ENCODE assay signal across 18 mouse cellular contexts in the genomic region with DNA sequence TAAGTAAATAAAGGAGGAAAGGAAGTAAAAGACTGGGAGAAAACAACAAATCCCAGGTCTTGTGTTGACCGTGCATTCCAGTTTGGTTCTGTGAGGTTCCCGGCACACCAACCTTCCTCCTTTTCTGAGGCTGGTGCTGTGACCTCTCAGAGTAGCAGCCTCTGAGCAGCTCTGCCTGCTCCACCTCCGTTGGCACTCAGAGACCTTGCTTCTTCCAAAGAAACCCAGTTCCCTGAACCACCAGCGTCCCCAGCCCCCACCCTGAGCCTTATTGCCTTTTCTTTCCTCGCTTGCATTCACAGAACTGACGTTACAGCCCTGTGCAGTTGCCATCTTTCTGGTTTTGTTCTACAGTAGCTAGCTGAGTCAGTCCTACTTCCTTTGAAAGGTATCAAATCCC. TPM values are rescaled to one million over a fixed set of nuclear protein-coding genes. Genes with fewer than 3 reads are reported as not detected.
DNase-seq lines count a peak whose midpoint lies in the region; TF ChIP-seq lines count a peak whose summit lies in the region.
"Had no signal": no experiment of that assay in that cellular context is flagged by ENCODE, and none has a peak within 500 bp of the region (broad histone marks: within the 10 kb centered on the region; RNA-seq: fewer than 3 reads in every experiment).

No protein-coding gene starts in this region.

- H3K9ac ChIP-seq in heart, adult 2 months (ENCODE audit: low read depth, low read length), result no peak overlapping the region
- H3K9ac ChIP-seq: embryonic facial prominence, embryonic 13.5 days; forebrain, embryonic 12.5 days; hindbrain, embryonic 12.5 days had no signal

- WGBS in kidney, adult 2 months, result 70% methylated on average over 6 of the region's 6 CpGs
- WGBS in heart, adult 2 months, result 76% methylated on average over 6 of the region's 6 CpGs

- H3K4me3 ChIP-seq in kidney, adult 2 months (ENCODE audit: insufficient read depth, low read depth, low read length), result no peak overlapping the region
- no peak overlapping the region for H3K4me3 ChIP-seq in brown adipose tissue, adult 24 weeks (ENCODE audit: insufficient read depth, low read depth, low read length)
- no peak overlapping the region for H3K4me3 ChIP-seq in heart, adult 2 months
- H3K4me3 ChIP-seq: embryonic facial prominence, embryonic 13.5 days; forebrain, embryonic 12.5 days; heart, embryonic 10.5 days; hindbrain, embryonic 12.5 days had no signal

- H3K27ac ChIP-seq in kidney, adult 2 months (ENCODE audit: insufficient read depth, low read depth, low read length), result no peak overlapping the region
- H3K27ac ChIP-seq in brown adipose tissue, adult 24 weeks (replicated peaks; ENCODE audit: low read depth, low read length), result peak overlapping the region; percentile 60; the same call in 1 of the 2 replicates
- H3K27ac ChIP-seq in heart, adult 2 months, result no peak overlapping the region
- H3K27ac ChIP-seq: embryonic facial prominence, embryonic 13.5 days; forebrain, embryonic 12.5 days; heart, embryonic 10.5 days; hindbrain, embryonic 12.5 days had no signal

- DNase-seq in adrenal gland, adult 2 months, result peak; percentile 46
- no peak for DNase-seq in adrenal gland, adult 18-20 months (ENCODE audit: low spot score in 2 of 2)
- DNase-seq in kidney, adult 2 months, result peak; percentile 48
- no peak for DNase-seq in kidney, adult 9 months
- DNase-seq in heart, adult 2 months, result no peak
- no peak for DNase-seq in thymus, postnatal 36 days
- DNase-seq: B cell, adult 2 months; cerebellum, adult 11 months; cerebellum, adult 9-10 months; cerebellum, postnatal 25 days; gastrocnemius, postnatal 25 days; heart, postnatal 10 days; heart, postnatal 4 days had no signal

- intact Hi-C loops in heart, adult 2 months (cut with DNase I), result loop anchor here (2.0 kb wide), 1 partner anchor 17 kb away; the partner anchor contains the start of gene Tgoln1

- no peaks in the 10 kb centered on the region for H3K27me3 ChIP-seq in kidney, adult 2 months (replicated peaks; ENCODE audit: control insufficient read depth, insufficient read depth, low read length)
- H3K27me3 ChIP-seq in heart, adult 2 months (ENCODE audit: control insufficient read depth, insufficient read depth, low read length), result no peaks in the 10 kb centered on the region
- H3K27me3 ChIP-seq: embryonic facial prominence, embryonic 13.5 days; forebrain, embryonic 12.5 days; hindbrain, embryonic 12.5 days had no signal

- TF ChIP-seq EP300 in heart, adult 2 months (IDR thresholded peaks at IDR 0.05; ENCODE audit: insufficient read depth, low read depth, low read length), result no peak

- no peak for TF ChIP-seq CTCF in kidney, adult 2 months (conservative IDR thresholded peaks at IDR 0.05; ENCODE audit: insufficient read depth, insufficient read length, low read depth, low read length)
- TF ChIP-seq CTCF in heart, adult 2 months (IDR thresholded peaks at IDR 0.05), result no peak

- peaks cover 21% of the 10 kb centered on the region; the same call in 1 of the 2 replicates for H3K4me1 ChIP-seq in kidney, adult 2 months (ENCODE audit: control insufficient read depth, insufficient read depth, low read length)
- no peaks in the 10 kb centered on the region for H3K4me1 ChIP-seq in brown adipose tissue, adult 24 weeks (ENCODE audit: control insufficient read depth, insufficient read depth, insufficient read length, low read length)
- H3K4me1 ChIP-seq in heart, adult 2 months (ENCODE audit: control insufficient read depth, insufficient read depth, low read length), result peaks cover 6% of the 10 kb centered on the region

- no peak for TF ChIP-seq POLR2A in kidney, adult 2 months (IDR thresholded peaks at IDR 0.05; ENCODE audit: low read depth, low read length)
- no peak for TF ChIP-seq POLR2A in heart, adult 2 months (IDR thresholded peaks at IDR 0.05; ENCODE audit: insufficient read depth, low read depth, low read length)

- H3K79me2 ChIP-seq in heart, adult 2 months (replicated peaks; ENCODE audit: control insufficient read depth, insufficient read depth, low read length), result no peaks in the 10 kb centered on the region

- peaks cover 1% of the 10 kb centered on the region for H3K36me3 ChIP-seq in kidney, adult 2 months (ENCODE audit: control insufficient read depth, insufficient read depth, low read length)
- H3K36me3 ChIP-seq in heart, adult 2 months (ENCODE audit: control insufficient read depth, insufficient read depth, low read length), result no peaks in the 10 kb centered on the region

RNA-seq across cellular contexts. Expression of gene Retsat, which starts 1.9 kb away (rescaled TPM):
- total RNA-seq in adrenal gland, adult 2 months (2021), result 100 to 1,000 TPM; 390 to 465 TPM
- 96.6 and 123 TPM in 2 replicates for polyA plus RNA-seq in adrenal gland, adult 2 months (2012; rRNA removed)
- 100 to 1,000 TPM; 332 to 343 TPM for total RNA-seq in adrenal gland, adult 18-20 months (2021)
- 237 and 272 TPM in 2 replicates for polyA plus RNA-seq in kidney, adult 2 months (2012; rRNA removed)
- polyA plus RNA-seq in brown adipose tissue, adult 24 weeks (2012; ENCODE audit: insufficient read depth, insufficient read length, missing spikeins), result 119 and 173 TPM in 2 replicates
- 100 to 1,000 TPM; 155 to 181 TPM for total RNA-seq in heart, adult 2 months (2021)
- polyA plus RNA-seq in heart, adult 2 months (2012; rRNA removed), result 57.1 and 83.3 TPM in 2 replicates

RNA-seq across cellular contexts. Expression of gene Elmod3, which starts 2.0 kb away (rescaled TPM):
- total RNA-seq in adrenal gland, adult 2 months (2021), result 10 to 100 TPM; 12.9 to 25.6 TPM
- polyA plus RNA-seq in adrenal gland, adult 2 months (2012; rRNA removed), result 25.5 and 29.3 TPM in 2 replicates
- total RNA-seq in adrenal gland, adult 18-20 months (2021), result 10 to 100 TPM; 10.9 to 13.5 TPM
- 43.0 and 43.4 TPM in 2 replicates for polyA plus RNA-seq in kidney, adult 2 months (2012; rRNA removed)
- 21.2 and 31.5 TPM in 2 replicates for polyA plus RNA-seq in brown adipose tissue, adult 24 weeks (2012; ENCODE audit: insufficient read depth, insufficient read length, missing spikeins)
- 10 to 100 TPM; 12.8 to 16.5 TPM for total RNA-seq in heart, adult 2 months (2021)
- polyA plus RNA-seq in heart, adult 2 months (2012; rRNA removed), result 25.5 and 32.8 TPM in 2 replicates

RNA-seq across cellular contexts. Expression of gene Tgoln1, which starts 16.6 kb away (rescaled TPM):
- 100 to 1,000 TPM; 241 to 274 TPM for total RNA-seq in adrenal gland, adult 2 months (2021)
- polyA plus RNA-seq in adrenal gland, adult 2 months (2012; rRNA removed), result 38.9 and 46.0 TPM in 2 replicates
- total RNA-seq in adrenal gland, adult 18-20 months (2021), result 100 to 1,000 TPM; 241 to 257 TPM
- 101 and 118 TPM in 2 replicates for polyA plus RNA-seq in kidney, adult 2 months (2012; rRNA removed)
- 115 and 176 TPM in 2 replicates for polyA plus RNA-seq in brown adipose tissue, adult 24 weeks (2012; ENCODE audit: insufficient read depth, insufficient read length, missing spikeins)
- total RNA-seq in heart, adult 2 months (2021), result 10 to 100 TPM; 60.1 to 68.0 TPM
- polyA plus RNA-seq in heart, adult 2 months (2012; rRNA removed), result 29.0 and 55.7 TPM in 2 replicates

RNA-seq across cellular contexts. Expression of gene Capg, which starts 56.0 kb away (rescaled TPM):
- 10 to 100 TPM; 32.2 to 56.3 TPM for total RNA-seq in adrenal gland, adult 2 months (2021)
- 38.9 and 41.9 TPM in 2 replicates for polyA plus RNA-seq in adrenal gland, adult 2 months (2012; rRNA removed)
- total RNA-seq in adrenal gland, adult 18-20 months (2021), result 10 to 100 TPM; 43.1 to 57.0 TPM
- polyA plus RNA-seq in kidney, adult 2 months (2012; rRNA removed), result 64.3 and 70.9 TPM in 2 replicates
- 8.2 and 11.9 TPM in 2 replicates for polyA plus RNA-seq in brown adipose tissue, adult 24 weeks (2012; ENCODE audit: insufficient read depth, insufficient read length, missing spikeins)
- 10 to 100 TPM in 1 of 2 experiments, 1 to 10 TPM in 1; 9.5 to 10.8 TPM for total RNA-seq in heart, adult 2 months (2021)
- polyA plus RNA-seq in heart, adult 2 months (2012; rRNA removed), result 12.6 and 16.1 TPM in 2 replicates

Comparison
In these comparisons a context has a peak if more than half of its experiments do, and no peak if none do; other contexts are left out.
1. DNase-seq: peak in adrenal gland, adult 2 months (single experiment) and kidney, adult 2 months (single experiment); none in adrenal gland, adult 18-20 months (0 of 2), kidney, adult 9 months (single experiment), heart, adult 2 months (0 of 2) and thymus, postnatal 36 days (0 of 2).